Mouse (Mus musculus) spleen, adult 2 months (tissue): Measurements from ENCODE around the gene Fkbp7.

ENCODE experiments used
- CTCF ChIP-seq: fragments of 200-500 bp; IDR thresholded peaks from 2 replicates; pipeline ENCODE4 v1.5.1; 2011; ENCODE audit warnings: mild to moderate bottlenecking, inconsistent platforms; ENCODE audit not compliant: insufficient read depth, insufficient read length, insufficient replicate concordance; ENCODE audit errors: extremely low read depth
- POLR2A ChIP-seq: fragments of 200-500 bp; IDR thresholded peaks from 2 replicates; pipeline ENCODE4 v1.6.1; 2011; ENCODE audit warnings: low read depth, low read length, inconsistent platforms

DNA sequence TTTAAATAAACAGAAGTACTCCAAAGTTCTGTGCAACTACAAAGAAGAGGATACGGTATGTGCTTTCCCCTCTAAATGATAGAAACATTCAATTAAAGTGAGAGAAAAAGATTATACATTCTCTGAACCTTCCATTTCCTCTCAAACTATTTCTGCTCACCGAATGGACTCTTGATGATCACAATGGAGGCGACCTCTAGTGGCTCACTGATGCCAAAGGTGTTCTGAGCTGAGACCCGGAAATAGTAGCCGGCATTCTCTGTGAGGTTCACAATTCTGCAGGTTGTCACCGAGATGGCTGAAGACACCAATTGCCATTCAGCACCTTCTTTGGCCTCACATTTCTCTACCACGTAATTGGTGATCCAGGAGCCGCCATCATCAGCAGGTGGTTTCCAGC, 42.1 kb upstream of the Fkbp7 start:
- TF ChIP-seq CTCF (no peak), POLR2A (no peak)
